Mouse (Mus musculus) hindbrain, embryonic 11.5 days (tissue): ENCODE measurements at regions not wholly inside any gene's neighbourhood (a gene's known extent, or its start where the extent isn't known, plus 50 kb on each side); places are given as distances from the start of the nearest gene placed in this dataset.
A peak's percentile ranks its signal among the peaks of the same experiment; 100 is the strongest.

Experiments
- ATAC-seq: fragments of 200-750 bp; cut with Nextera tagmentation; 2 replicates; pipeline ENCODE4 v1.8.0; 2017; ENCODE audit warnings: mild to moderate bottlenecking, moderate TSS enrichment, moderate library complexity; ENCODE audit not compliant: low FRiP score
- DNase-seq: peaks from one replicate; pipeline ENCODE4 v3.0.0-alpha.2; 2015; ENCODE audit warnings: low spot score
- H3K27ac ChIP-seq: fragments of 300-500 bp; sonication (generic); 2 replicates; pipeline ENCODE4 v1.5.1; 2014; ENCODE audit warnings: mild to moderate bottlenecking, low read depth, low read length
- H3K27me3 ChIP-seq: fragments of 300-500 bp; sonication (generic); 2 replicates; pipeline ENCODE4 v1.6.1; 2014; ENCODE audit warnings: mild to moderate bottlenecking, low read length, moderate library complexity, mixed read lengths; ENCODE audit not compliant: control insufficient read depth, insufficient read depth
- H3K36me3 ChIP-seq: fragments of 300-500 bp; sonication (generic); 2 replicates; pipeline ENCODE4 v1.6.1; 2014; ENCODE audit warnings: mild to moderate bottlenecking, low read length, moderate library complexity, mixed read lengths; ENCODE audit not compliant: control insufficient read depth, insufficient read depth
- H3K4me1 ChIP-seq: fragments of 300-500 bp; sonication (generic); replicated peaks from 2 replicates; pipeline ENCODE4 v1.6.1; 2014; ENCODE audit warnings: low read length, mixed read lengths; ENCODE audit not compliant: control insufficient read depth, insufficient read depth
- H3K4me2 ChIP-seq: fragments of 300-500 bp; sonication (generic); replicated peaks from 2 replicates; pipeline ENCODE4 v1.6.1; 2014; ENCODE audit warnings: mild to moderate bottlenecking, low read depth, low read length
- H3K4me3 ChIP-seq: fragments of 300-500 bp; sonication (generic); 2 replicates; pipeline ENCODE4 v1.5.1; 2014; ENCODE audit warnings: low read depth, low read length
- H3K9ac ChIP-seq: fragments of 300-500 bp; sonication (generic); 2 replicates; pipeline ENCODE4 v1.6.1; 2014; ENCODE audit warnings: low read depth, low read length
- H3K9me3 ChIP-seq: fragments of 300-500 bp; sonication (generic); 2 replicates; pipeline ENCODE4 v1.6.1; 2016; ENCODE audit warnings: low read length; ENCODE audit not compliant: control insufficient read depth
- WGBS: fragments of 180-500 bp; shearing (Covaris S2); extraction: QIAGEN DNeasy Blood & Tissue Kit; methylation state at CpG from one replicate; pipeline ENCODE4 v1.1.7; 2014; 5-methylcytosine and 5-hydroxymethylcytosine counted together

GRCm38 (mm10) chr8:26471811-26472550 lies 352.6 kb downstream of the Gm45692 start:
- peak; percentile 76 for ATAC-seq
- Histone ChIP-seq H3K4me3 (no peak overlapping the region), H3K27me3 (no peaks in the 10 kb centered on the region)

DNA sequence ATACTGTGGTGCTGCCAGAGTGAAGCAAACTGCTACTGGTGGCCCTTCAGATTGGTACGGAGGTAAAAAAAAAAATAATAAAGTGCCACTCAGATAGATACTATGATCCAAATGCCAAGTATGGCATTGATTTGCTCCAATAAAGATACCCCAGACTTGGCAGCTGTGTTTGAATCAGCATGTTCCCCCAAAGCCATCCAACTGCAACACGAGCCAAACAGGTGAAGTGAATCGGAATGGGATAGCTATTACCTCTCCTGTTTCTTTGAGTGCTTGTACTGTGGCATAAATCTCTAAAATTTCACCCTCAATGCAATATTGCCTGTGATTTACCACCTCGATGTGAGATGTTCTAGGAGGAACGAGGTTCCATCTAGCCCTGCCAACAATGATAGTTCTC lies 365.4 kb downstream of the Gm45692 start:
- H3K4me1 ChIP-seq = no peaks in the 10 kb centered on the region; the same call in 1 of the 2 replicates
- H3K9me3 ChIP-seq = no peaks in the 10 kb centered on the region
- no peak overlapping the region for H3K4me2 ChIP-seq
- no peak overlapping the region for H3K27ac ChIP-seq
- no peak overlapping the region for H3K9ac ChIP-seq
- WGBS = 93% methylated on average over 5 of the region's 5 CpGs
- no peaks in the 10 kb centered on the region for H3K27me3 ChIP-seq
- no peak overlapping the region for H3K4me3 ChIP-seq
- ATAC-seq = no peak
- no peak for DNase-seq
- H3K36me3 ChIP-seq = no peaks in the 10 kb centered on the region

More at GRCm38 (mm10) chr8:26471811-26472550, 352.6 kb downstream of the Gm45692 start:
- H3K9me3 ChIP-seq = no peaks in the 10 kb centered on the region
- 23% methylated on average over 12 of the region's 12 CpGs for WGBS
- H3K4me1 ChIP-seq = 0 out of 2 replicates have a peak, but pooled peaks cover 2% of the 10 kb centered on the region
- H3K27ac ChIP-seq = no peak overlapping the region
- H3K9ac ChIP-seq = no peak overlapping the region
- no peaks in the 10 kb centered on the region for H3K36me3 ChIP-seq
- DNase-seq = peak; percentile 58
- no peak overlapping the region for H3K4me2 ChIP-seq

- H3K4me3 ChIP-seq = no peak overlapping the region
- H3K9ac ChIP-seq = no peak overlapping the region
- no peak for DNase-seq
- no peaks in the 10 kb centered on the region for H3K36me3 ChIP-seq
- no peaks in the 10 kb centered on the region; the same call in 1 of the 2 replicates for H3K4me1 ChIP-seq
- no peaks in the 10 kb centered on the region for H3K27me3 ChIP-seq
- no peaks in the 10 kb centered on the region for H3K9me3 ChIP-seq
- no peak for ATAC-seq
- no peak overlapping the region for H3K27ac ChIP-seq
- H3K4me2 ChIP-seq = no peak overlapping the region
- 91% methylated on average over 7 of the region's 7 CpGs for WGBS
Measured at GRCm38 (mm10) chr8:26487866-26488265, 368.5 kb downstream of the Gm45692 start.

- no peaks in the 10 kb centered on the region for H3K9me3 ChIP-seq
- no peak for DNase-seq
- H3K9ac ChIP-seq = no peak overlapping the region
- no peak overlapping the region for H3K27ac ChIP-seq
- no peak for ATAC-seq
- H3K4me2 ChIP-seq = no peak overlapping the region
- H3K4me1 ChIP-seq = no peaks in the 10 kb centered on the region; the same call in 1 of the 2 replicates
- no peaks in the 10 kb centered on the region for H3K36me3 ChIP-seq
- 61% methylated on average over 8 of the region's 8 CpGs for WGBS
- no peak overlapping the region for H3K4me3 ChIP-seq
- no peaks in the 10 kb centered on the region for H3K27me3 ChIP-seq
Measured at GRCm38 (mm10) chr8:26488590-26488989, 369.3 kb downstream of the Gm45692 start.

DNA sequence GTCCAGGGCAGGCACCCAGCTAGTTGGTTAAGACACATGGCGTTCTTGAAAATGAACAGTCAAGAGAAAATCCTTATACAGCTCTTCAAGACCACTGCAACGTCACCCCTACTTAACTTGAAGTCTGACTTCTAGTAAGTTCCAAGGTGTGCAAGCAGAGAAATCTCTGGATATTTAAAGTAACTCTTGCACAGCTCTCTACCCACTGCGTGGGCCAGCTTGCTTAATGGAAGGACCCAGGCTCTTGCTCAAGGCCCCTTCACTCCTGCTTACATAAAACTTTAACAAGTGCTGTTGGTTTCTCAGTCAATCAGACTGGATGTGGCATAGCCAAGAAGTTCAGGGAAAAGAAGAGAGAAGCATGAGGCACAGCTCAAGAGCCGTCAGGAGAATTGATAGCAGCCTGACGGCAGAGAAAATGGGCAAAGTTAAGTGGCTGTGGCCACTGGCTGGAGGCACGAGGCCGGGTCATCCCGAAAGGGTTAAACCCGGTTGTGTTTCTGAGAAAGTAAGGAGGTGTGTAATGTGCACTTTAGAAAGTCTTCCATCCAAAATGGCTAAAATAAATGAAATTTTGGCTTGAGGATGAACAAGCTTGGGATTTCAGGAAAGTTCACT lies 382.0 kb downstream of the Gm45692 start:
- Histone ChIP-seq H3K4me2 (no peak overlapping the region), H3K4me1 (peaks cover 3% of the 10 kb centered on the region; the same call in 1 of the 2 replicates), H3K36me3 (no peaks in the 10 kb centered on the region), H3K9me3 (no peaks in the 10 kb centered on the region), H3K9ac (no peak overlapping the region), H3K27ac (no peak overlapping the region), H3K27me3 (no peaks in the 10 kb centered on the region), H3K4me3 (no peak overlapping the region)
- no peak for DNase-seq
- 71% methylated on average over 9 of the region's 9 CpGs for WGBS
- no peak for ATAC-seq

- H3K4me1 ChIP-seq = peaks cover 3% of the 10 kb centered on the region; the same call in 1 of the 2 replicates
- no peak overlapping the region for H3K4me2 ChIP-seq
- ATAC-seq = no peak
- no peak overlapping the region for H3K4me3 ChIP-seq
- DNase-seq = no peak
- no peaks in the 10 kb centered on the region for H3K27me3 ChIP-seq
- H3K9me3 ChIP-seq = no peaks in the 10 kb centered on the region
- no peak overlapping the region for H3K27ac ChIP-seq
- no peaks in the 10 kb centered on the region for H3K36me3 ChIP-seq
- no peak overlapping the region for H3K9ac ChIP-seq
- 50% methylated on average over 11 of the region's 11 CpGs for WGBS
Measured at GRCm38 (mm10) chr8:26501814-26502572, 382.7 kb downstream of the Gm45692 start.

DNA sequence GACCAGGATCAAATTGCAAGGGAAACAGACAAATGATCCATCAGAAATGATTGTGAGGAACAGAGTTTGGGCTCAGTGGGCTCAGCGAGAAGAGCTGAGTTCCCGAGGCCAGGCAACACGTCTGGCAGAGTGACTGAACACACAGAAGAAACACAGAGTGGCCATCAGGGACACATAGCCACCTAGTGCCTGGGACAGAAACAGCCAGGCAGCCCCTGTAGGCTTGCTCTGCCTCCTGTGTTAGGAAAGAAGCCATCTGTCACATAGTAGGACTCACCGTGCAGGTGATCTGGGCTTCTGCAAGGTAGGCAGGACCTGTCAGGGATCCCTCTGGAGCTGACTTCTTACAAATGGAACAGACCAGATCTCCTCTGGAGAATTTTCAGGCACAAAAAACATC lies 383.4 kb downstream of the Gm45692 start:
- no peaks in the 10 kb centered on the region for H3K9me3 ChIP-seq
- DNase-seq (no peak), ATAC-seq (no peak)
- peaks cover 3% of the 10 kb centered on the region; the same call in 1 of the 2 replicates for H3K4me1 ChIP-seq
- H3K36me3 ChIP-seq = no peaks in the 10 kb centered on the region
- 59% methylated on average over 4 of the region's 4 CpGs for WGBS
- H3K4me2 ChIP-seq = no peak overlapping the region
- no peaks in the 10 kb centered on the region for H3K27me3 ChIP-seq
- H3K9ac ChIP-seq = no peak overlapping the region
- H3K27ac ChIP-seq = no peak overlapping the region
- no peak overlapping the region for H3K4me3 ChIP-seq

DNA sequence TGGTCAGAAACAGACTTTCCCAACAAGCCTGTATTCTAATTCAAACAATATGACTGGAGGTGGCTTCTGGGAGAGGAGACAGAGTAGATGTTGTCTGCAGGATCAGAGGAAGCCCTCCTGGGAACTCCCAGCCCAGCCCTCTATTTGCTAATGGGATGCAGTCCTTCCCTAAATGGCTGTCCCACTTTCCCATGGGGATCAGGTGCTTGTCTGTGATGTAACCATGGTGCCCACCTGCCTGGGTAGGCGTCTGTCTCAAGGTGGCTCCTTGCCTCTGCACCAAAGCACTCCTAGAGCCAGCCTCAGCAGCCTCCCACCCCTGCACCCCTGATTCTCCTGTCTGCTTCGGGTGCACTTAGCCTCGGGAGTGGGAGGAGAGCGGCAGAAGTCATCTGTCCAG lies 384.6 kb downstream of the Gm45692 start:
- Histone ChIP-seq H3K36me3 (no peaks in the 10 kb centered on the region), H3K27me3 (no peaks in the 10 kb centered on the region), H3K9ac (no peak overlapping the region), H3K9me3 (no peaks in the 10 kb centered on the region), H3K4me1 (peaks cover 4% of the 10 kb centered on the region; the same call in 1 of the 2 replicates), H3K27ac (no peak overlapping the region), H3K4me2 (no peak overlapping the region), H3K4me3 (no peak overlapping the region)
- no peak; the same call in 1 of the 2 replicates for ATAC-seq
- no peak for DNase-seq
- WGBS = 60% methylated on average over 4 of the region's 4 CpGs
